Comparison of ENCODE assay signal across 14 mouse cellular contexts in genomic region chr3:70803885-70804284, GRCm38 (mm10).
"Had no signal": no experiment of that assay in that cellular context is flagged by ENCODE, and none has a peak within 500 bp of the region (broad histone marks: within the 10 kb centered on the region; RNA-seq: fewer than 3 reads in every experiment).

No protein-coding gene starts in this region.

- DNase-seq: kidney, adult 18-20 months; kidney, postnatal 14 days; lung, adult 2 months; lung, postnatal 36 days; right cerebral cortex, adult 18-20 months; right cerebral cortex, postnatal 25 days; thymus, postnatal 4 days had no signal

- H3K4me3 ChIP-seq: kidney, embryonic 15.5 days; limb, embryonic 10.5 days; liver, embryonic 15.5 days; midbrain, embryonic 13.5 days; neural tube, embryonic 15.5 days had no signal

- ATAC-seq: lung, postnatal 0 days; midbrain, embryonic 13.5 days had no signal

- H3K27me3 ChIP-seq: kidney, embryonic 15.5 days; liver, embryonic 15.5 days; midbrain, embryonic 13.5 days; neural tube, embryonic 15.5 days had no signal

- H3K27ac ChIP-seq: kidney, embryonic 15.5 days; limb, embryonic 10.5 days; liver, embryonic 15.5 days; midbrain, embryonic 13.5 days; neural tube, embryonic 15.5 days; stomach, postnatal 0 days had no signal

- H3K36me3 ChIP-seq: kidney, embryonic 15.5 days; limb, embryonic 10.5 days; liver, embryonic 15.5 days; midbrain, embryonic 13.5 days; neural tube, embryonic 15.5 days had no signal
